Mouse (Mus musculus) liver, embryonic 14.5 days (tissue): ENCODE data around the gene Marf1.

Source experiments
- CTCF ChIP-seq: IDR thresholded peaks from 2 replicates; pipeline ENCODE4 v1.5.1; 2016; ENCODE audit warnings: antibody characterized with exemption, low read depth, control low read depth
- EP300 ChIP-seq: IDR thresholded peaks from 2 replicates; pipeline ENCODE4 v1.6.1; 2016; ENCODE audit warnings: antibody characterized with exemption, low read depth

DNA sequence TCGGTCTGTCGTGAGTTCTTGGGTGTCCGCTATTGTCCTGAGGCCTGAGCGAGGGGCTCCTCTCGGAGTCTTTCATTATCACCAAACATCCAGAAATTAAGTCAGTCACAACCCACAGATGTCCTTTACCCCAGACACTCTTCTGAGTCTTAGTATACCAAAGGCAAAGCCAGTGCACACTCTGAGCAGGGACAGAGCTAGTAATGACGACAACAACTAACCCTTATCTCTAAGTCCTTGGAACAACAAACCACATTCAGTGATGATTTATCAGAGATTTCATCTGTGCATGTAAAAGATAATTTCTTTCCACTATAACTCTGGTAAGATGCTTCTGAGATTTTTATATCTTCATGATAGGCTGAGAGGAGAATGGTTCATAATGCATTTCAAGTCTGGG is 6.8 kb downstream of the Marf1 start:
- no peak for TF ChIP-seq CTCF
- TF ChIP-seq EP300 = no peak
